Mouse (Mus musculus): ENCODE data around the gene Arhgap25.

DNA sequence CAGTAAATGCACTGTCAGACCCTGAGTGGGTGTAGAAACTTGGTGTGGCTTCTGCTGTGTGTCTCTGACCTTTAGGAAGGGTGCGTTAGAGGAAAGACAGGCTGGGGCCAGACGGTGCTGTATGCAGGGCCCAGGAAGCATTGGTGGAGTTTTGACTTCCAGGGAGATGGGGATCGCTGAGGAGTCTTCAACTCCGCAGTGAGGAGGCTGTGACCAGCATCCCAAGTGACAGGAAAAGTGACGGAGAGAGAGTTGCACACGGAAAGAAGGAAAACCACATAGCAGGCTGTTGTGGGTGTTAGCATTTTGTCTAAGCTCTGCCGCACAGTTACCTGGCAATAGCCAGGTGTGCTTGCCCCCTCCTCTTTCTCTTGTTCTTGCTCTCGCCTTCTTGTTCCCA is 3.2 kb upstream of the Arhgap25 start:
- no peak for TF ChIP-seq CTCF (IDR thresholded peaks at IDR 0.05; ENCODE audit: insufficient read depth, low read depth, low read length)
- no peak for TF ChIP-seq POLR2A (IDR thresholded peaks at IDR 0.05; ENCODE audit: insufficient read depth, low read depth, low read length)
